Mouse (Mus musculus) MEL (cell line): ENCODE results near the gene Tenm3. TPM values are rescaled to one million over a fixed set of nuclear protein-coding genes. Genes with fewer than 3 reads are reported as not detected.

Experiments
- DNase-seq: peaks from one replicate; pipeline ENCODE4 v3.0.0; 2011; ENCODE audit warnings: low read depth, low spot score
- H3K27ac ChIP-seq: 2 replicates; pipeline ENCODE4 v1.5.1; 2012; ENCODE audit warnings: low read depth, mild to moderate bottlenecking, control low read depth, low read length, moderate library complexity; ENCODE audit not compliant: control insufficient read depth
- H3K27me3 ChIP-seq, 2 experiments: fragments of 150-350 bp in 1 of 2; sonication (generic) in 1 of 2; 2 replicates each; pipeline ENCODE4 v1.6.1; 2012; ENCODE audit warnings: low read length in 2 of 2, mild to moderate bottlenecking in 2 of 2, improper control_type of control experiment in 1 of 2, moderate library complexity in 1 of 2; ENCODE audit not compliant: insufficient read depth in 2 of 2, control insufficient read depth in 1 of 2
- H3K36me3 ChIP-seq, 2 experiments: 2 replicates each; pipeline ENCODE4 v1.6.1; 2012 to 2014; ENCODE audit warnings: low read length in 2 of 2, improper control_type of control experiment in 1 of 2, inconsistent platforms in 1 of 2, mild to moderate bottlenecking in 1 of 2; ENCODE audit not compliant: insufficient read depth in 2 of 2, control insufficient read depth in 1 of 2
- H3K4me1 ChIP-seq, 2 experiments: fragments of 150-350 bp in 1 of 2; sonication (generic) in 1 of 2; 2 replicates each; pipeline ENCODE4 v1.6.1; 2012; ENCODE audit warnings: low read length in 2 of 2, improper control_type of control experiment in 1 of 2, mild to moderate bottlenecking in 1 of 2; ENCODE audit not compliant: insufficient read depth in 2 of 2, control insufficient read depth in 1 of 2
- H3K4me3 ChIP-seq, 2 experiments: fragments of 150-350 bp in 1 of 2; sonication (generic) in 1 of 2; 2 replicates each; pipeline ENCODE4 v1.5.1; 2012; ENCODE audit warnings: low read depth in 2 of 2, low read length in 2 of 2, mild to moderate bottlenecking in 2 of 2, moderate library complexity in 2 of 2, control low read depth in 1 of 2, improper control_type of control experiment in 1 of 2; ENCODE audit not compliant: control insufficient read depth in 1 of 2, insufficient read depth in 1 of 2
- H3K79me2 ChIP-seq: 2 replicates; pipeline ENCODE4 v1.6.1; 2012; ENCODE audit warnings: mild to moderate bottlenecking, low read length, moderate library complexity; ENCODE audit not compliant: control insufficient read depth, poor library complexity, insufficient read depth
- H3K9ac ChIP-seq: 2 replicates; pipeline ENCODE4 v1.6.1; 2012; ENCODE audit warnings: low read depth, mild to moderate bottlenecking, control low read depth, low read length, moderate library complexity; ENCODE audit not compliant: control insufficient read depth, poor library complexity, severe bottlenecking
- H3K9me3 ChIP-seq: fragments of 150-350 bp; sonication (generic); replicated peaks from 2 replicates; pipeline ENCODE4 v1.6.1; 2012; ENCODE audit warnings: mild to moderate bottlenecking, low read length, improper control_type of control experiment, moderate library complexity; ENCODE audit not compliant: insufficient read depth
- BHLHE40 ChIP-seq: IDR thresholded peaks from 2 replicates; pipeline ENCODE4 v1.6.1; 2012; ENCODE audit warnings: low read depth, mild to moderate bottlenecking, inconsistent platforms, low read length, improper control_type of control experiment, borderline replicate concordance
- CHD1 ChIP-seq: IDR thresholded peaks from 2 replicates; pipeline ENCODE4 v1.6.1; 2012; ENCODE audit warnings: low read depth, mild to moderate bottlenecking, inconsistent platforms, low read length, improper control_type of control experiment
- CHD2 ChIP-seq: IDR thresholded peaks from 2 replicates; pipeline ENCODE4 v1.6.1; 2011; ENCODE audit warnings: low read length, improper control_type of control experiment
- CTCF ChIP-seq, 3 experiments: IDR thresholded peaks in 2 of 3; conservative IDR thresholded peaks in 1 of 3; 2 replicates each; pipeline ENCODE4 v1.5.1; 2011 to 2012; ENCODE audit warnings: low read length in 3 of 3, low read depth in 2 of 3, mild to moderate bottlenecking in 2 of 3, improper control_type of control experiment in 1 of 3, inconsistent platforms in 1 of 3, mixed read lengths in 1 of 3, moderate library complexity in 1 of 3; ENCODE audit not compliant: control insufficient read depth in 1 of 3, insufficient read depth in 1 of 3, poor library complexity in 1 of 3, severe bottlenecking in 1 of 3
- E2F4 ChIP-seq: IDR thresholded peaks from 2 replicates; pipeline ENCODE4 v1.6.1; 2011; ENCODE audit warnings: low read depth, low read length, improper control_type of control experiment, borderline replicate concordance
- ELF1 ChIP-seq: IDR thresholded peaks from 2 replicates; pipeline ENCODE4 v1.6.1; 2014; ENCODE audit warnings: low read depth, mild to moderate bottlenecking, inconsistent platforms, low read length, improper control_type of control experiment, moderate library complexity
- EP300 ChIP-seq, 2 experiments: IDR thresholded peaks; 2 replicates each; pipeline ENCODE4 v1.6.1; 2011; ENCODE audit warnings: improper control_type of control experiment in 2 of 2, low read length in 2 of 2, low read depth in 1 of 2, mild to moderate bottlenecking in 1 of 2
- HCFC1 ChIP-seq: IDR thresholded peaks from 2 replicates; pipeline ENCODE4 v1.6.1; 2012; ENCODE audit warnings: low read depth, mild to moderate bottlenecking, inconsistent platforms, low read length, improper control_type of control experiment, moderate library complexity
- KAT2A ChIP-seq: conservative IDR thresholded peaks from 2 replicates; pipeline ENCODE4 v1.6.1; 2012; ENCODE audit warnings: low read depth, low read length, improper control_type of control experiment, inconsistent platforms
- MAFK ChIP-seq: IDR thresholded peaks from 2 replicates; pipeline ENCODE4 v1.6.1; 2011; ENCODE audit warnings: low read depth, mild to moderate bottlenecking, low read length, improper control_type of control experiment, borderline replicate concordance
- MAX ChIP-seq: IDR thresholded peaks from 2 replicates; pipeline ENCODE4 v1.6.1; 2011; ENCODE audit warnings: low read length, improper control_type of control experiment
- MXI1 ChIP-seq: IDR thresholded peaks from 2 replicates; pipeline ENCODE4 v1.6.1; 2011; ENCODE audit warnings: mild to moderate bottlenecking, low read depth, low read length, improper control_type of control experiment
- MYB ChIP-seq: IDR thresholded peaks from 2 replicates; pipeline ENCODE4 v1.6.1; 2011; ENCODE audit warnings: mild to moderate bottlenecking, low read depth, low read length, improper control_type of control experiment
- NELFE ChIP-seq: IDR thresholded peaks from 2 replicates; pipeline ENCODE4 v1.6.1; 2011; ENCODE audit warnings: low read depth, low read length, improper control_type of control experiment
- POLR2AphosphoS2 ChIP-seq: IDR thresholded peaks from 2 replicates; pipeline ENCODE4 v1.6.1; 2011; ENCODE audit warnings: low read length, improper control_type of control experiment
- POLR2AphosphoS5 ChIP-seq: IDR thresholded peaks from 2 replicates; pipeline ENCODE4 v1.6.1; 2012; ENCODE audit warnings: low read depth, borderline replicate concordance, mild to moderate bottlenecking, inconsistent platforms, low read length, moderate library complexity, mixed read lengths
- RCOR1 ChIP-seq: IDR thresholded peaks from 2 replicates; pipeline ENCODE4 v1.6.1; 2012; ENCODE audit warnings: low read depth, mild to moderate bottlenecking, inconsistent platforms, low read length, improper control_type of control experiment
- SIN3A ChIP-seq: IDR thresholded peaks from 2 replicates; pipeline ENCODE4 v1.6.1; 2012; ENCODE audit warnings: low read length, improper control_type of control experiment, inconsistent platforms
- TBP ChIP-seq: IDR thresholded peaks from 2 replicates; pipeline ENCODE4 v1.8.0; 2011; ENCODE audit warnings: low read depth, low read length, improper control_type of control experiment
- TCF12 ChIP-seq: IDR thresholded peaks from 2 replicates; pipeline ENCODE4 v1.6.1; 2014; ENCODE audit warnings: low read depth, mild to moderate bottlenecking, inconsistent platforms, low read length, improper control_type of control experiment, moderate library complexity
- USF1 ChIP-seq: IDR thresholded peaks from 2 replicates; pipeline ENCODE4 v1.6.1; 2014; ENCODE audit warnings: low read depth, mild to moderate bottlenecking, inconsistent platforms, low read length, improper control_type of control experiment, moderate library complexity
- USF2 ChIP-seq, 2 experiments: IDR thresholded peaks; 2 replicates each; pipeline ENCODE4 v1.6.1; 2011 to 2012; ENCODE audit warnings: improper control_type of control experiment in 2 of 2, low read length in 2 of 2, borderline replicate concordance in 1 of 2, inconsistent platforms in 1 of 2, low read depth in 1 of 2, mild to moderate bottlenecking in 1 of 2; ENCODE audit not compliant: insufficient read depth in 1 of 2
- ZKSCAN1 ChIP-seq: IDR thresholded peaks from 2 replicates; pipeline ENCODE4 v1.6.1; 2012; ENCODE audit warnings: low read depth, mild to moderate bottlenecking, inconsistent platforms, low read length, improper control_type of control experiment, moderate library complexity
- ZMIZ1 ChIP-seq: IDR thresholded peaks from 2 replicates; pipeline ENCODE4 v1.6.1; 2012; ENCODE audit warnings: low read depth, mild to moderate bottlenecking, inconsistent platforms, low read length, improper control_type of control experiment, moderate library complexity
- ZNF384 ChIP-seq: IDR thresholded peaks from 2 replicates; pipeline ENCODE4 v1.6.1; 2012; ENCODE audit warnings: low read depth, mild to moderate bottlenecking, inconsistent platforms, low read length, improper control_type of control experiment
- polyA plus RNA-seq, 2 experiments: library from polyadenylated mRNA; stranded (reverse) in 1 of 2; unstranded in 1 of 2; fragments of >175 nt in 1 of 2; fragments of >200 nt in 1 of 2; gene quantifications; 2 replicates each; pipeline versions ENCODE4 v1.2.1 to v1.2.4; 2012; ENCODE audit warnings: low replicate concordance in 2 of 2, low read depth in 1 of 2; ENCODE audit not compliant: insufficient read length in 2 of 2, insufficient read depth in 1 of 2, missing spikeins in 1 of 2
- total RNA-seq: library from RNA; depleted of rRNA; stranded (reverse); fragments of 300-350 nt; gene quantifications from 2 replicates; pipeline ENCODE4 v1.2.3, GENCODE M21; 2012

The Tenm3 gene
- total and polyA plus RNA-seq, 3 experiments, result not detected

- no peak overlapping the region for H3K9ac ChIP-seq
- H3K36me3 ChIP-seq, result no peaks in the 10 kb centered on the region
- TF ChIP-seq E2F4, result no peak
- no peak for TF ChIP-seq MXI1
- no peak for TF ChIP-seq ELF1
- no peak for TF ChIP-seq CTCF (IDR thresholded peaks at IDR 0.05 in 2 of 3, conservative IDR thresholded peaks at IDR 0.05 in 1 of 3; ENCODE audit: control insufficient read depth in 1 of 3, insufficient read depth in 1 of 3, low read depth in 2 of 3, low read length in 3 of 3, poor library complexity in 1 of 3, severe bottlenecking in 1 of 3)
- no peak for TF ChIP-seq MAFK
- no peak for TF ChIP-seq POLR2AphosphoS5
- TF ChIP-seq ZMIZ1, result no peak
- no peak for TF ChIP-seq TBP
- no peak for TF ChIP-seq USF1
- TF ChIP-seq USF2 (IDR thresholded peaks at IDR 0.05; ENCODE audit: borderline replicate concordance in 1 of 2, insufficient read depth in 1 of 2, low read depth in 1 of 2, low read length in 2 of 2), result no peak
- H3K27ac ChIP-seq, result no peak overlapping the region
- no peak for DNase-seq
- no peak overlapping the region for H3K4me3 ChIP-seq
- no peaks in the 10 kb centered on the region for H3K79me2 ChIP-seq
- H3K27me3 ChIP-seq, result no peaks in the 10 kb centered on the region
- no peaks in the 10 kb centered on the region for H3K9me3 ChIP-seq
- no peaks in the 10 kb centered on the region for H3K4me1 ChIP-seq
Observed at GRCm38 (mm10) chr8:48317498-48317897, 526.3 kb downstream of the Tenm3 start.

DNA sequence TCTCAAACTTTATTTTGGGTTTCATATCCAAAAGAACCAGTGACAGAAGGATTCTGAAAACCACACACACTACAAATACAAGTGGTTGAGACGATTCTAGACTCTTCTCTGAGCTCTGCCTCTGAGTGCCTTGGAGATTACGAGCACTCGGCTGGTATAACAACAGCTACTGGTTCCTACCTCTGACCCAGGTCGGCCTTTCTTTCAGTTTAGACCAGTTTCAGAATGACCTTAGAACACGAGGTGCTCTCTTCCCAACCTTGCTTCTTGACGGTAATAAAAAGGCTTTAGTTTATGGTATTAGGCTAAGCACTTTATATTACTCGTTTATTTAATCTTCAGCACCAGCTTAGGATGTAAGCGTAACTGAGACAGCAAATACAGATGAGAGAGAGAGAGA is 528.1 kb downstream of the Tenm3 start:
- H3K9ac ChIP-seq, result no peak overlapping the region
- TF ChIP-seq BHLHE40 (no peak), EP300 (IDR thresholded peaks at IDR 0.05; ENCODE audit: low read depth in 1 of 2, low read length in 2 of 2) (no peak), MXI1 (no peak), KAT2A (no peak), CHD1 (no peak), HCFC1 (no peak), MAX (no peak), ZKSCAN1 (no peak), MYB (no peak), TCF12 (no peak), ZMIZ1 (no peak), CHD2 (no peak), ZNF384 (no peak), RCOR1 (no peak), POLR2AphosphoS2 (no peak), NELFE (no peak), SIN3A (no peak), TBP (no peak), POLR2AphosphoS5 (no peak), ELF1 (no peak)

More for the DNA sequence above, 528.1 kb downstream of the Tenm3 start:
- no peak for DNase-seq
- H3K4me3 ChIP-seq, result no peak overlapping the region
- H3K36me3 ChIP-seq, result no peaks in the 10 kb centered on the region
- no peaks in the 10 kb centered on the region for H3K9me3 ChIP-seq
- no peaks in the 10 kb centered on the region for H3K27me3 ChIP-seq
- H3K79me2 ChIP-seq, result no peaks in the 10 kb centered on the region
- no peak overlapping the region for H3K27ac ChIP-seq
- H3K4me1 ChIP-seq, result no peaks in the 10 kb centered on the region
